Mouse (Mus musculus) midbrain, postnatal 0 days (tissue): Measurements from ENCODE around the gene Fos. TPM values are rescaled to one million over a fixed set of nuclear protein-coding genes. Genes with fewer than 3 reads are reported as not detected.

Experiments
- ATAC-seq: fragments of 200-750 bp; cut with Nextera tagmentation; 2 replicates; pipeline ENCODE4 v1.8.0; 2017; ENCODE audit warnings: moderate number of reproducible peaks, mild to moderate bottlenecking, moderate TSS enrichment, moderate library complexity; ENCODE audit not compliant: low FRiP score
- DNase-seq: peaks from one replicate; pipeline ENCODE4 v3.0.0-alpha.2; 2015; ENCODE audit warnings: low spot score
- H3K27ac ChIP-seq: fragments of 300-500 bp; sonication (generic); 2 replicates; pipeline ENCODE4 v1.5.1; 2014; ENCODE audit warnings: low read depth, mild to moderate bottlenecking, low read length, mixed read lengths
- H3K27me3 ChIP-seq: fragments of 300-500 bp; sonication (generic); 2 replicates; pipeline ENCODE4 v1.6.1; 2014; ENCODE audit warnings: low read length, control low read depth, mixed read lengths; ENCODE audit not compliant: insufficient read depth
- H3K36me3 ChIP-seq: fragments of 300-500 bp; sonication (generic); 2 replicates; pipeline ENCODE4 v1.6.1; 2014; ENCODE audit warnings: low read length, control low read depth, mixed read lengths; ENCODE audit not compliant: insufficient read depth
- H3K4me1 ChIP-seq: fragments of 300-500 bp; sonication (generic); 2 replicates; pipeline ENCODE4 v1.6.1; 2014; ENCODE audit warnings: mild to moderate bottlenecking, control low read depth, antibody characterized with exemption, low read length, mixed read lengths; ENCODE audit not compliant: insufficient read depth
- H3K4me2 ChIP-seq: fragments of 300-500 bp; sonication (generic); 2 replicates; pipeline ENCODE4 v1.6.1; 2014; ENCODE audit warnings: low read depth, mild to moderate bottlenecking, low read length, mixed read lengths; ENCODE audit not compliant: poor library complexity, severe bottlenecking
- H3K4me3 ChIP-seq: fragments of 300-500 bp; sonication (generic); 2 replicates; pipeline ENCODE4 v1.5.1; 2014; ENCODE audit warnings: low read depth, mild to moderate bottlenecking, low read length, moderate library complexity
- H3K9ac ChIP-seq: fragments of 300-500 bp; sonication (generic); replicated peaks from 2 replicates; pipeline ENCODE4 v1.6.1; 2014; ENCODE audit warnings: mild to moderate bottlenecking, low read length, moderate library complexity, mixed read lengths; ENCODE audit not compliant: poor library complexity, severe bottlenecking
- H3K9me3 ChIP-seq: fragments of 300-500 bp; sonication (generic); 2 replicates; pipeline ENCODE4 v1.6.1; 2016; ENCODE audit warnings: low read length, control low read depth
- CTCF ChIP-seq: IDR thresholded peaks from 2 replicates; pipeline ENCODE4 v1.5.1; 2016; ENCODE audit warnings: antibody characterized with exemption, mild to moderate bottlenecking
- WGBS: fragments of 180-500 bp; shearing (Covaris S2); extraction: QIAGEN DNeasy Blood & Tissue Kit; methylation state at CpG from one replicate; pipeline ENCODE4 v1.1.7; 2014; 5-methylcytosine and 5-hydroxymethylcytosine counted together
- polyA plus RNA-seq: library from polyadenylated mRNA; unstranded; fragments of >200 nt; fragmentation: Nextera tagmentation; extraction: Ambion mirVana; gene quantifications from 2 replicates; pipeline ENCODE4 v1.2.1, GENCODE M21; 2015
- total RNA-seq: library from RNA; depleted of rRNA; stranded (reverse); fragments of >200 nt; gene quantifications from 2 replicates; pipeline ENCODE4 v1.2.3, GENCODE M21; 2014

Fos gene
- total and polyA plus RNA-seq, 2 experiments from 2014 or later = 10.0 to 14.6 TPM

DNA sequence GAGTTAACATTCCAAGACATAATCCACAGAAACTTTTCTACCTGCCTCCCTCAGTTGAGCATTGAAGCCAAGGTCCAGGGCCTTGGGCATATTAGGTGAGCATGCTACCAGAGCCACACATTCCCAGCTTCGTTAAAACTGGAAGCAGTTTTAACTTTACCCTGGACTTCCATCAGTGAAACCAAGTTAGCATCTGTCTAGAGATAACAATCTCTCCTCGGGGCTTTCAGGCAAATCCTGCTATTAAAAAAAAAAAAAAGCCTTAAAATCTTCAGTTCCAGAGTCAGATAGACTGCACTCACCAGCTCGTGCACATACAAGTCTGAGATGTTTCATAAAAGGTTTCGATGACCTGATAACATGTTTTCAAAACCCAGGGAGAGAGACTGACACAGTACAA lies 17.4 kb upstream of the Fos start:
- H3K9ac ChIP-seq = peak overlapping the region; percentile 63; the same call in 1 of the 2 replicates

DNA sequence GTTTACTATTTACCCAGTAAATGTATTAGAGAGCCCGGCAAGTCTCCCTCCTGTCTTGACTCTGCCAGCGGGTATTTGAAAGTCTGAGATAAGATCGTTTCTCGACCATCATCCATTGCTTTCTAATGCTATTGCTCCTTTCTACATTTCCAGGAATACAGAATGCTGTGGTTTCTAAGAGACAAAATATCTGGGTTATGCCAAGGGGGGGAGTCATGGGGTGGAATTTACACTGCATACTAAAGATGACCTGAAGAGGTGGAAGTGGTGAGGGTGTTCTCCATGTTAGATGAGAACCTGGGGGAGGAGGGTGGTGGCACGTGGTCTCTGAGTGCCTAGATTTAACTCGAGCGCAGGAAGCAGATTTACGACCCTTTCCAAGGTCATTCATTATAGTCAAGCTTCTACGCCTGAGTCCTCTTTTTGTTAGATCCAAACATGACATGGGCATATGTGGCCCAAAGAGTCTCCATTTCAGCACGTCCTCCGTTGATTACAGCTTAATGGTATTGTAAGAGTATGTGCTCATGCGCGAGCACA lies 16.7 kb upstream of the Fos start:
- Histone ChIP-seq H3K9ac (no peak overlapping the region), H3K4me3 (no peak overlapping the region), H3K36me3 (no peaks in the 10 kb centered on the region), H3K4me2 (no peak overlapping the region), H3K27me3 (no peaks in the 10 kb centered on the region), H3K9me3 (no peaks in the 10 kb centered on the region), H3K27ac (no peak overlapping the region), H3K4me1 (peaks cover 7% of the 10 kb centered on the region; the same call in 1 of the 2 replicates)
- TF ChIP-seq CTCF = no peak
- ATAC-seq (no peak), DNase-seq (no peak)
- 80% methylated on average over 13 of the region's 13 CpGs for WGBS

More for the DNA sequence above, 17.4 kb upstream of the Fos start:
- DNase-seq = no peak
- peaks cover 7% of the 10 kb centered on the region; the same call in 1 of the 2 replicates for H3K4me1 ChIP-seq
- H3K9me3 ChIP-seq = no peaks in the 10 kb centered on the region
- peak overlapping the region; percentile 61; the same call in 1 of the 2 replicates for H3K4me2 ChIP-seq
- H3K27ac ChIP-seq = peak overlapping the region; percentile 91
- TF ChIP-seq CTCF = no peak
- 68% methylated on average over 4 of the region's 4 CpGs for WGBS
- H3K4me3 ChIP-seq = 0 out of 2 replicates have a peak overlapping the region, but pooled peaks have one; percentile 39
- no peaks in the 10 kb centered on the region for H3K27me3 ChIP-seq
- no peaks in the 10 kb centered on the region for H3K36me3 ChIP-seq
- ATAC-seq = no peak

DNA sequence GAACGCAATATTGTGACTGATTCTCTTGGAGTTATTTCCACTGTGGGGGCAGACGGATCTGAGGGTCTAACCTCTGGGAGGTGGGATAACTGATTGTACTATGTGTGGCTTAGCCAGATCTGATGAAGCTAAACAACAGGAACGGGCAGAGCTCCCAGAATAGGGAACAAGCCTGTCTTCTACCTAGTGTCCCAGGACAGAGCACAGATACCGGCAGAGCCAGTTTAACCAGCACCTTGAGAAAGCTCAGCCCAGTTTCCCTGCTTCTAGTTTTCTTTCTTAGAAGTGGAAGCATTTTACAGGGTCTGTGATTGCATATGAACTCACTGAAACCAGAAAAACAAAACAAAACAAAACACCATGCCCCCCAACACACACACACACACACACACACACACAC lies 13.9 kb upstream of the Fos start:
- no peak overlapping the region for H3K4me2 ChIP-seq
- no peak overlapping the region for H3K9ac ChIP-seq
- no peak for TF ChIP-seq CTCF
- no peak overlapping the region for H3K27ac ChIP-seq
- DNase-seq (no peak), ATAC-seq (no peak)
- no peaks in the 10 kb centered on the region for H3K27me3 ChIP-seq
- no peaks in the 10 kb centered on the region for H3K36me3 ChIP-seq
- peaks cover 5% of the 10 kb centered on the region; the same call in 1 of the 2 replicates for H3K4me1 ChIP-seq
- 84% methylated on average over 4 of the region's 4 CpGs for WGBS
- H3K9me3 ChIP-seq = no peaks in the 10 kb centered on the region
- H3K4me3 ChIP-seq = no peak overlapping the region

DNA sequence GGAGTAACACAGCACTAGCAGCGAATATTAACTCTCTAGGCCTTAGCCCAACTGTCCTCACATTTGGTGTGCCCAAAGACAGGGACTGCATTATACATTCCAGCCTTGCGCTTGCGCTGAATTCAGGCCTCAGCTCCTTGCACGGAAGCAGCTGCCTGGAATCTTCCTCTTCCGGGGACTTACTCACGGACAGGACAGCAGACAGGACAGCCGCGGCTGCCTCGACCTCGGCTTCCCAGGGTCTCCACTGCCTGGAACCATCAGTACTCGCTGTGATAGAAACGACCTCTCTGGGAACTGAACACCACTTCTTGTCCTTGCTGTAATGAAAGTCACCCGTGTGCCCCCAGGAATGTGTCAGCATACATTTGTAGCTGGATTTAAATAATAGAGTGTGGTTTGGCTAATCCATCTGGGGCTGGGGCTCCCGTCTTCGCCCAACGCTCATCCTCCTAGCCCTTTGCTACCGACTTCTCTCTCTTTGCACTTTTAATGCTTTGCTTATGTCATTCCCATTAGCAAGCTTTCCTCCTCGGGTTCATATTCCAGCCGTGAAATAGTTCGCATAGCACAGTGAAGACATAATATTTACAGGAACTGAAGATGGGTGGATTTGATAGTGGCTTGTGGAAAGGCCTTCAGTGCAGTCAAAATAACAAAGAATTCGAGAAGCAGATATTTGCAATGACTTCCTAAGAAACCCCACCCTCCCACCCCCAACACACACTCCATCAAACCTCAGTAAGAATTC lies 11.6 kb upstream of the Fos start:
- Histone ChIP-seq H3K27ac (no peak overlapping the region), H3K4me2 (no peak overlapping the region), H3K9ac (no peak overlapping the region), H3K9me3 (no peaks in the 10 kb centered on the region), H3K4me3 (no peak overlapping the region), H3K27me3 (no peaks in the 10 kb centered on the region), H3K4me1 (no peaks in the 10 kb centered on the region), H3K36me3 (no peaks in the 10 kb centered on the region)
- TF ChIP-seq CTCF = no peak
- DNase-seq (no peak), ATAC-seq (no peak)
- WGBS = 46% methylated on average over 21 of the region's 21 CpGs

DNA sequence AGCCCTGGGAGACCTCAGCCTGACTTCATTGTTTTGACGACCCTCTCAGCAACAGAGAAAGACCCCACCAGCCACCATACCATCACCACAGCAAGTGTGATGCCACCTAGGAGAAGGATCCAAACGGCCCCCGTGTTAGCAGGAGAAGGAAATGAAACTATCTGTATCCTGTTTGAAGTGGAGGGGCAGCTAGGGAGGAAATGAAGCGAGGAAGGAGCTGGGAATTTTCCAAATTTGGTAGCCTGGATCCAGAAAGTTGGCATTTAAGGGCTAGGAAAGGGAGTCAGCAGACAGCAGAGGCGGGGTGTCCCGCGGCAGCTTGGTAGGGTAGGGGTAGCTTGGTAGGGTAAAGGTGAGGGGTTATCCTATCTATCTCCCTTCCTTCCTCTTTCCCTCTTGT lies 10.9 kb upstream of the Fos start:
- Histone ChIP-seq H3K4me1 (no peaks in the 10 kb centered on the region), H3K4me3 (no peak overlapping the region), H3K27ac (no peak overlapping the region), H3K9me3 (no peaks in the 10 kb centered on the region), H3K4me2 (no peak overlapping the region), H3K9ac (no peak overlapping the region), H3K27me3 (no peaks in the 10 kb centered on the region), H3K36me3 (no peaks in the 10 kb centered on the region)
- ATAC-seq (no peak), DNase-seq (no peak)
- TF ChIP-seq CTCF = no peak
- WGBS = 63% methylated on average over 7 of the region's 7 CpGs

DNA sequence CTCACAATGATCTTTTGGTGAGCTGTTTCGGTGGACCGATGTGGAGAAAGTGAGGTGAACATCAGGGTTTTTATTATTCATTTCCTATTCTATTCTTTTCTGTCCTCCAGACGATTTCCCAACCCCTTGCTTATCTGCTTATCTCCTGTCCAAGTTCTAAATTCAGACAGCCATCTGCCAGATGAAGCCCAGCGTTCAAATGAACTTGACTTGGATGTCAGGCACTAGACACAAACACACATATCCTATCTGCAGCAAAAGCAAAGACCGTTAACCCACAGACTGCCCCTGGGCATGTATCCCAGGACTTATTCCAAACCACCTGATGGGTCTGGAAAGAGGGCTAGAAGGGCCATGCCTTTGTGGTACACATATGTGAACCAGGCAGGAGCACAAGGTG lies 9.3 kb upstream of the Fos start:
- Histone ChIP-seq H3K36me3 (no peaks in the 10 kb centered on the region), H3K9me3 (no peaks in the 10 kb centered on the region), H3K27me3 (no peaks in the 10 kb centered on the region), H3K4me2 (no peak overlapping the region), H3K4me1 (no peaks in the 10 kb centered on the region), H3K9ac (no peak overlapping the region), H3K4me3 (no peak overlapping the region), H3K27ac (no peak overlapping the region)
- DNase-seq (no peak), ATAC-seq (no peak)
- 83% methylated on average over 5 of the region's 5 CpGs for WGBS
- no peak for TF ChIP-seq CTCF
